Mouse (Mus musculus) small intestine, adult 2 months (tissue): Measurements from ENCODE around the gene Rassf3. TPM values are rescaled to one million over a fixed set of nuclear protein-coding genes. Genes with fewer than 3 reads are reported as not detected.

Experiments
- H3K27ac ChIP-seq: fragments of 200-500 bp; 2 replicates; pipeline ENCODE4 v1.5.1; 2012; ENCODE audit warnings: low read depth, low read length, control low read depth, inconsistent platforms; ENCODE audit not compliant: insufficient read depth
- H3K27me3 ChIP-seq: fragments of 200-500 bp; 2 replicates; pipeline ENCODE4 v1.6.1; 2012; ENCODE audit warnings: mild to moderate bottlenecking, moderate library complexity, low read length, inconsistent platforms; ENCODE audit not compliant: control insufficient read depth, insufficient read depth
- H3K36me3 ChIP-seq: fragments of 200-500 bp; 2 replicates; pipeline ENCODE4 v1.6.1; 2012; ENCODE audit warnings: mild to moderate bottlenecking, low read length, control low read depth, inconsistent platforms; ENCODE audit not compliant: control insufficient read depth, insufficient read depth
- H3K4me1 ChIP-seq: fragments of 200-500 bp; 2 replicates; pipeline ENCODE4 v1.6.1; 2012; ENCODE audit warnings: low read length, inconsistent platforms, mixed read lengths; ENCODE audit not compliant: control insufficient read depth, insufficient read depth, insufficient read length
- H3K4me3 ChIP-seq: fragments of 200-500 bp; 2 replicates; pipeline ENCODE4 v1.5.1; 2012; ENCODE audit warnings: low read depth, mild to moderate bottlenecking, control low read depth, inconsistent platforms, low read length, moderate library complexity
- CTCF ChIP-seq: fragments of 200-500 bp; IDR thresholded peaks from 2 replicates; pipeline ENCODE4 v1.5.1; 2012; ENCODE audit warnings: low read depth, mild to moderate bottlenecking, control low read depth, inconsistent platforms, low read length, moderate library complexity, mixed read lengths; ENCODE audit not compliant: insufficient replicate concordance, insufficient read length; ENCODE audit errors: extremely low read depth
- POLR2A ChIP-seq: fragments of 200-500 bp; IDR thresholded peaks from 2 replicates; pipeline ENCODE4 v1.6.1; 2012; ENCODE audit warnings: low read depth, mild to moderate bottlenecking, control low read depth, inconsistent platforms, low read length, moderate library complexity
- WGBS: fragments of 180-500 bp; shearing (Covaris S2); methylation state at CpG from one replicate; pipeline ENCODE4 v1.1.7; 2018; 5-methylcytosine and 5-hydroxymethylcytosine counted together
- polyA plus RNA-seq: library from polyadenylated mRNA; depleted of rRNA; stranded (reverse); fragments of >200 nt; gene quantifications from 2 replicates; pipeline ENCODE4 v1.2.3, GENCODE M21; 2012

The Rassf3 gene
- polyA plus RNA-seq, 1 experiment = 25.8 TPM

DNA sequence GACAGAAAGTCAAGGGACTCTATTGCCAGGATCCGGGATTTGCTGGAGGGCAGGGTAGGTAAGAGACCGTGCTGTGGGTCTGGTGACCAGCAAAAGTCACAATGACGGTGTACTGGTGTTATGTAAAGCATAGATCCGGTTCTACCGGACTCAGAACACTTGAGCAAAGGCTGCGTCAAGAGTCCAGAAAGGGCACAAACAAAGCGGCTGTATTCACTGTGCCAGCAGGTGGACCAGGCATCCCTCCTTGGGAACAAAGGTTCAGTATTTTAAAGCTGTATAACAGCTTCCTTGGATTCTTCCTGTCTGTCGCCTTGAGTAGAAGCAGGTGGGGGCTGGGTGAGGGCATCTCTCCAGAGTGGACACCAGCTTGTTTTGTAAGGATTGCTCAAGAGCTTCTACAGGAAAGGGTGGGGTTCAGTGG, 22.3 kb upstream of the Rassf3 start:
- TF ChIP-seq CTCF (no peak), POLR2A (no peak)
- H3K27ac ChIP-seq = peak overlapping the region; percentile 94
- no peak overlapping the region for H3K4me3 ChIP-seq
- 17% methylated on average over 8 of the region's 8 CpGs for WGBS
- H3K27me3 ChIP-seq = no peaks in the 10 kb centered on the region
- H3K36me3 ChIP-seq = no peaks in the 10 kb centered on the region
- H3K4me1 ChIP-seq = peaks cover 28% of the 10 kb centered on the region

DNA sequence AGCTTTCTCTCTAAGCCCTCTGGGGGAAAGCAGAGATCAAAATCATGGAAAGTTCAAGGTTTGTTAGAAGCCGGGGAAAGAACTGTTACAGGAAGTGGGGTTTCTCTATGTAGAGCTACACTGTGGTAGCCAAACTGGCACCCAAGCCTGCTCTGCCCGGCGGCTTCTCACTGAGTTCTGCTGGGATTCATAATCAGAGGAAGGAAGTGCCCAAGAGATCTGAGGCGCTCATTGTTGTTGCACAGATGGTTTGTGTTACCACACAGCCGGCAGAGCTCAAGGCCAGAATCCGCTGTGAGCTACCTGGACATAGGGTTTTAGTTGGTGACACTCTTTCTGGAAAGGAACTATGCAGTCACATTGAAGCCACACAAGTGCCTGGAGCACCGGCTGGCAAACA, 21.8 kb upstream of the Rassf3 start:
- H3K36me3 ChIP-seq = no peaks in the 10 kb centered on the region
- H3K27ac ChIP-seq = peak overlapping the region; percentile 94
- WGBS = 37% methylated on average over 7 of the region's 7 CpGs
- no peak overlapping the region for H3K4me3 ChIP-seq
- H3K27me3 ChIP-seq = no peaks in the 10 kb centered on the region
- H3K4me1 ChIP-seq = peaks cover 30% of the 10 kb centered on the region
- TF ChIP-seq CTCF = no peak
- TF ChIP-seq POLR2A = no peak

DNA sequence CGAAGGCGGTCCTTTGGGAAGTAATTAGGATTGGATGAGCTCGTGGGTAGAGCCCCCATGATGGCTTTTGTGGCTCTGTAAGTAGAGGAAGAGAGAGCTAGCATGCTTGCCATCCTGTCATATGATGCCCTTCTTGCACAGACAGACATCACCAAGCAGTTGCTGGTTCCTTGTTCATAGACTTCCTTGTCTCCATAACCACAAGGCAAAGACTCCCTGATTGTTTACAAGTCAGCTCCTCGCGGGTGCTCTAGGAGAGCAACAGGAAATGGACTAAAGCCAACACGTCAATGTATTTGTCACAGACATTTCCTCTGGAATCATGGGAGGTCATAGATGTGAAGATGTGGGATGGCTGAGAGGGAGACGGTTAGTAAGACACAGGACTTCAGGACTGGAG, 20.5 kb upstream of the Rassf3 start:
- H3K27me3 ChIP-seq = no peaks in the 10 kb centered on the region
- peaks cover 37% of the 10 kb centered on the region for H3K4me1 ChIP-seq
- H3K36me3 ChIP-seq = no peaks in the 10 kb centered on the region
- no peak overlapping the region for H3K27ac ChIP-seq
- no peak overlapping the region for H3K4me3 ChIP-seq
- TF ChIP-seq POLR2A = no peak
- TF ChIP-seq CTCF = no peak
- WGBS = 42% methylated on average over 7 of the region's 7 CpGs

DNA sequence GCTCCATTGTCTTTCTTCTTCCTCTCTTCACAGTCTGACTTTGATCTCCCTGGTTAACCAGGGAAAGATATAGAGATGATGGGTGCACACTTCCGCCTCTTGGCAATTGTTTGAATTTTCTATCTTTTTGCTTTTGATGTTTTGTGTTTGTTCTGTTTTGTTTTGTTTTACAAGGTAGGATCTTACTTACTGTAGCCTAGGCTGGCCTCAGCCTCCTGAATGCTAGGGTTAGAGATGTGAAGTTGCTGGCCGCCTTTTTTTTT, 17.9 kb upstream of the Rassf3 start:
- TF ChIP-seq CTCF (no peak), POLR2A (no peak)
- no peaks in the 10 kb centered on the region for H3K36me3 ChIP-seq
- 75% methylated on average over 2 of the region's 2 CpGs for WGBS
- no peaks in the 10 kb centered on the region for H3K27me3 ChIP-seq
- no peak overlapping the region for H3K4me3 ChIP-seq
- peaks cover 30% of the 10 kb centered on the region; the same call in 1 of the 2 replicates for H3K4me1 ChIP-seq
- H3K27ac ChIP-seq = peak overlapping the region; percentile 94

DNA sequence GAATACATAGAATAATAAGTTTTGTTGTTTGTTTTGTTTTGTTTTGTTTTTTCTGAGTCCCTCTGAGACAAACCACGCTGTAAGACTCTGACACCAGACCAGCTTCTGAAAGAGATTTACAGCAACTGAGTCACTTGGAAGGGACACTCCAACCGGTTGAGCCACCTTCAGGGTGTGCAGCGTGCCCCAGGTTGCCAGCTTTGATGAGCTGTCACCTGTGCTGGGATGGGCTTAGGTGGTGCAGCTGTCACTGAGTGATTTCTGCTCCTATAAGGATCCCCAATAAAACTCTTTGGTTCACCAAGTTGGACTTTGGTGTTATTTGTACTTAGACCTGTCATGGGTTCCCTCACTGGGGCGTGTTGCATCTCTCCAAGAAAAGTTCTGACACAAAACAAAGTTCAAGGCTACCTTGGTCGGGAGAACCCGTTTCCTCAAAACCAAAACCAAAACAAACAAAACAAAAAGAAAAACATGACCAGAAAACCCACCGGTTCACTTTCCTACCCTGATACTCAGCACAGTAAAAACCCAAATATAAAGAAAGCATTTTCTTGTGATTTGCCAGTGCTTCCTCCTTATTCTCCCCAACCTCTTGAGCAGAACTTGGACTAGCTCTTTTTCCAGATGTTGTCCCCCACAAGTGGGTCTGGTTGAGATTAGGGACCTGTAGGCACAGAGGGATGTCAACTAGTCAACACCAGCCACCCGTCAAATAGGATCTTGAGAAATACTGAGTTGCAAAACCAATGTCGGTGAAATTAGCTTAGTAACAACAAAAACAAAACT, 17.4 kb upstream of the Rassf3 start:
- Histone ChIP-seq H3K36me3 (no peaks in the 10 kb centered on the region), H3K27me3 (no peaks in the 10 kb centered on the region), H3K4me3 (no peak overlapping the region), H3K27ac (peak overlapping the region; percentile 94), H3K4me1 (peaks cover 28% of the 10 kb centered on the region; the same call in 1 of the 2 replicates)
- 27% methylated on average over 9 of the region's 9 CpGs for WGBS
- TF ChIP-seq POLR2A = no peak
- TF ChIP-seq CTCF = no peak

DNA sequence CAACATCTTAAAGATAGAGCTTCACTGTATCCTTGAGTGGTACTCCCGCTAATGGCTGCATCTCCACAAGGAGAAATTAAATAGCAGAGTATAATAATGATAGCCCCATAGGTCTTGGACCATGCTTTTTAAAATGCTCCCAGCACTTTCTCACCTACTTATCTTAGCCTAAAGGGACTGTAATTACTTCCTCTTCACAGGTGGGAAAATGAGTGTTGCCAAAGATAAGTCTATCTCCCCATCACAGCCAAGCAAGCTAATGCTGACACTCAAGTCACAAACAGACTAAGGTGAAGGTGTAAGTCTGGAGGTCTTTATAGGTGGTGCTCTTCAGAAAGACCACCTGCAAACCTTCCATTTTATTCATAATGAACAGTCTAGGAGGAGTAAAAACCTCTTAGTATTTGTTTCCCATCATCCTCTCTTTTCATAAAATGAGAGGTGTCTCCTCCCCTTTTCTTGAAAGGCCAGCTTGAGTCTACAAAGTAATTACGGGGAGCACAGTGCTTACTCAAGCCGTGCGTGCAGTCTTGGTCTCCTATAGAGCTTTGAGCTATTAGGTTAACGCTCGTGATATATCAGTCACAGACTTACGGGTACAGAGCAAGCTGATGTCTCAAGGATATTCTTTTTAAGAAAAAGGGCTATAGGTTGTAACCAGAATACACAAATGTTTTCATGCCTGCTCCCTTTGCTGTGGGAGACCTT, 16.6 kb upstream of the Rassf3 start:
- 40% methylated on average over 7 of the region's 7 CpGs for WGBS
- no peaks in the 10 kb centered on the region for H3K27me3 ChIP-seq
- no peak overlapping the region for H3K4me3 ChIP-seq
- 0 out of 2 replicates have a peak overlapping the region, but pooled peaks have one; percentile 49 for H3K27ac ChIP-seq
- TF ChIP-seq POLR2A (no peak), CTCF (no peak)
- no peaks in the 10 kb centered on the region for H3K36me3 ChIP-seq
- peaks cover 21% of the 10 kb centered on the region; the same call in 1 of the 2 replicates for H3K4me1 ChIP-seq

DNA sequence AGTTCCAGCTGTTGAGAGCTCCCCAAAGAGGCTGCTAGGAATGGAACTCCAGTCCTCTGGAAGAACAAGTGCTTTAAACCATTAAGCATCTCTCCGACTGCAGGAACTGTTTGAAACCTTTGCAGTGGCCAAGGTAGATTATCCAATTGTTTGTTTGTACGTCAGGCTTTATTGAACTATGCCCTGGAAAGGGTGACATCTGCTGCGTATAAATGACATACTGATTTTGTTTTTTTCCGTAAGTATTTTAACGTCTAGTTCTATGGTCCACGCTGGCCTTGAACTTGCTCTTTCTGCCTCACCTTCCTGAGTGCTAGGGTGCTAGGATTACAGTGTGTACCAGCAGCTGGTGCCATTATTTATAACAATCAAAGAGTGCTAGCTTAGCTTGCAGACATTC, 13.8 kb upstream of the Rassf3 start:
- 90% methylated on average over 6 of the region's 6 CpGs for WGBS
- H3K27me3 ChIP-seq = no peaks in the 10 kb centered on the region
- H3K4me3 ChIP-seq = no peak overlapping the region
- no peak overlapping the region for H3K27ac ChIP-seq
- H3K36me3 ChIP-seq = no peaks in the 10 kb centered on the region
- TF ChIP-seq POLR2A (no peak), CTCF (no peak)
- peaks cover 21% of the 10 kb centered on the region; the same call in 1 of the 2 replicates for H3K4me1 ChIP-seq
